Mouse (Mus musculus) heart, embryonic 14.5 days (tissue): ENCODE measurements around the gene 9130019O22Rik. TPM values are rescaled to one million over a fixed set of nuclear protein-coding genes. Genes with fewer than 3 reads are reported as not detected.

ENCODE experiments used
- ATAC-seq: fragments of 200-750 bp; cut with Nextera tagmentation; 2 replicates; pipeline ENCODE4 v1.8.0; 2017; ENCODE audit warnings: low read depth, moderate TSS enrichment; ENCODE audit not compliant: insufficient number of reproducible peaks, insufficient read depth, low FRiP score
- H3K27ac ChIP-seq, 2 experiments: fragments of 200-500 bp in 1 of 2; fragments of 300-500 bp in 1 of 2; sonication (generic) in 1 of 2; replicated peaks in 1 of 2; 2 replicates each; pipeline ENCODE4 v1.5.1; 2012 to 2014; ENCODE audit warnings: low read depth in 2 of 2, low read length in 2 of 2, control low read depth in 1 of 2, mild to moderate bottlenecking in 1 of 2, mixed read lengths in 1 of 2; ENCODE audit not compliant: control insufficient read depth in 1 of 2, insufficient read depth in 1 of 2
- H3K27me3 ChIP-seq: fragments of 300-500 bp; sonication (generic); 2 replicates; pipeline ENCODE4 v1.6.1; 2014; ENCODE audit warnings: mild to moderate bottlenecking, low read length, control low read depth; ENCODE audit not compliant: control insufficient read depth, insufficient read depth
- H3K36me3 ChIP-seq: fragments of 300-500 bp; sonication (generic); 2 replicates; pipeline ENCODE4 v1.6.1; 2014; ENCODE audit warnings: mild to moderate bottlenecking, control low read depth, low read length, mixed read lengths; ENCODE audit not compliant: control insufficient read depth, insufficient read depth
- H3K4me1 ChIP-seq, 2 experiments: fragments of 200-500 bp in 1 of 2; fragments of 300-500 bp in 1 of 2; sonication (generic) in 1 of 2; 2 replicates each; pipeline ENCODE4 v1.6.1; 2012 to 2014; ENCODE audit warnings: low read length in 2 of 2, control low read depth in 1 of 2, mixed read lengths in 1 of 2; ENCODE audit not compliant: control insufficient read depth in 2 of 2, insufficient read depth in 2 of 2
- H3K4me2 ChIP-seq: fragments of 300-500 bp; sonication (generic); 2 replicates; pipeline ENCODE4 v1.6.1; 2014; ENCODE audit warnings: mild to moderate bottlenecking, low read length
- H3K4me3 ChIP-seq, 2 experiments: fragments of 200-500 bp in 1 of 2; fragments of 300-500 bp in 1 of 2; sonication (generic) in 1 of 2; 2 replicates each; pipeline ENCODE4 v1.5.1; 2012 to 2014; ENCODE audit warnings: low read length in 2 of 2, mild to moderate bottlenecking in 2 of 2, control low read depth in 1 of 2, low read depth in 1 of 2, moderate library complexity in 1 of 2; ENCODE audit not compliant: control insufficient read depth in 1 of 2, insufficient read depth in 1 of 2
- H3K9ac ChIP-seq: fragments of 300-500 bp; sonication (generic); 2 replicates; pipeline ENCODE4 v1.6.1; 2014; ENCODE audit warnings: mild to moderate bottlenecking, low read length
- H3K9me3 ChIP-seq: fragments of 300-500 bp; sonication (generic); 2 replicates; pipeline ENCODE4 v1.6.1; 2016; ENCODE audit warnings: low read length, control low read depth; ENCODE audit not compliant: control insufficient read depth
- WGBS: fragments of 180-500 bp; shearing (Covaris S2); extraction: QIAGEN DNeasy Blood & Tissue Kit; methylation state at CpG from one replicate; pipeline ENCODE4 v1.1.7; 2014; 5-methylcytosine and 5-hydroxymethylcytosine counted together
- polyA plus RNA-seq: library from polyadenylated mRNA; unstranded; fragments of >200 nt; fragmentation: Nextera tagmentation; extraction: Ambion mirVana; gene quantifications from 2 replicates; pipeline ENCODE4 v1.2.1, GENCODE M21; 2014

The 9130019O22Rik gene
- polyA plus RNA-seq, 1 experiment from 2014 or later: 4.5 TPM

DNA sequence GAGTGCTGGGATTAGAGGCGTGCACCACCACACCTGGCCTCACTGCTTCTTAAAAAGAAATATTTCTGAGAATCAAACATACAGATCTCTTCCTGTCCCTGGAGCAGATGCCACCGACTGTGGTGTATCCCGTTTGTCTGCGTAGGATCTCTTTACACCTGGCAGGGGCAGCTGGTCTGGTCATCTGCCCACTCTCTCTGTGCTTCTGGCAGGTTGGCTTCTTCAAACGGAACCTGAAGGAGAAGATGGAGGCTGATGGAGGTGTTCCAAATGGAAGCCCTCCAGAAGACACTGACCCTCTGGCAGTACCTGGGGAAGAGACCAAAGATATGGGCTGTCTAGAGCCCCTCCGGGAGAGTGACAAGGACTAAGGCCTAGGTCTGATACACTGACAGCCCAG is 53.7 kb downstream of the 9130019O22Rik start:
- no peaks in the 10 kb centered on the region for H3K36me3 ChIP-seq
- WGBS: 67% methylated on average over 6 of the region's 6 CpGs
- H3K9ac ChIP-seq: no peak overlapping the region
- no peak overlapping the region for H3K4me3 ChIP-seq
- no peak overlapping the region for H3K4me2 ChIP-seq
- H3K27ac ChIP-seq: no peak overlapping the region
- no peaks in the 10 kb centered on the region for H3K9me3 ChIP-seq
- ATAC-seq: no peak
- no peaks in the 10 kb centered on the region for H3K4me1 ChIP-seq
- H3K27me3 ChIP-seq: no peaks in the 10 kb centered on the region

Other genes with a start within 250 kb of the 9130019O22Rik start
- 0.12 and 0.22 TPM in 2 replicates for gene Spn, start 249.3 kb downstream of the 9130019O22Rik start, polyA plus RNA-seq
- gene Cd2bp2, start 191.1 kb downstream of the 9130019O22Rik start, polyA plus RNA-seq: 33.7 and 34.8 TPM in 2 replicates
- 20.2 and 21.2 TPM in 2 replicates for gene Tbc1d10b, start 178.7 kb downstream of the 9130019O22Rik start, polyA plus RNA-seq
- 11.7 and 14.9 TPM in 2 replicates for gene Mylpf, start 178.3 kb downstream of the 9130019O22Rik start, polyA plus RNA-seq
- 9.9 and 11.4 TPM in 2 replicates for gene Zfp553, start 154.1 kb downstream of the 9130019O22Rik start, polyA plus RNA-seq
- gene Sept1, start 154.0 kb downstream of the 9130019O22Rik start, polyA plus RNA-seq: 22.2 and 25.3 TPM in 2 replicates
- 26.8 and 31.4 TPM in 2 replicates for gene Zfp771, start 142.9 kb downstream of the 9130019O22Rik start, polyA plus RNA-seq
- gene Dctpp1, start 126.5 kb downstream of the 9130019O22Rik start, polyA plus RNA-seq: 168 and 172 TPM in 2 replicates
- gene Sephs2, start 113.1 kb downstream of the 9130019O22Rik start, polyA plus RNA-seq: 69.5 and 74.6 TPM in 2 replicates
- gene Itgal, start 90.9 kb downstream of the 9130019O22Rik start, polyA plus RNA-seq: 1.2 and 1.5 TPM in 2 replicates
- gene Zfp768, start 41.6 kb downstream of the 9130019O22Rik start, polyA plus RNA-seq: 5.6 TPM in 2 replicates
- gene Zfp747, start 11.1 kb downstream of the 9130019O22Rik start, polyA plus RNA-seq: 4.7 TPM in 2 replicates
- 3.8 and 4.6 TPM in 2 replicates for gene E430018J23Rik, start 6.5 kb upstream of the 9130019O22Rik start, polyA plus RNA-seq
- gene Zfp764, start 19.7 kb upstream of the 9130019O22Rik start, polyA plus RNA-seq: 5.8 and 6.4 TPM in 2 replicates
- 16.4 and 18.4 TPM in 2 replicates for gene Zfp688, start 34.9 kb upstream of the 9130019O22Rik start, polyA plus RNA-seq
- 4.0 and 4.9 TPM in 2 replicates for gene Zfp689, start 62.0 kb upstream of the 9130019O22Rik start, polyA plus RNA-seq
- 31.5 and 37.5 TPM in 2 replicates for gene Prr14, start 72.4 kb upstream of the 9130019O22Rik start, polyA plus RNA-seq
- 9.9 and 10.4 TPM in 2 replicates for gene Fbrs, start 92.0 kb upstream of the 9130019O22Rik start, polyA plus RNA-seq
- 40.1 and 40.4 TPM in 2 replicates for gene Srcap, start 124.8 kb upstream of the 9130019O22Rik start, polyA plus RNA-seq
- 10.3 and 11.3 TPM in 2 replicates for gene Gm42715, start 132.4 kb upstream of the 9130019O22Rik start, polyA plus RNA-seq
- gene Tmem265, start 174.2 kb upstream of the 9130019O22Rik start, polyA plus RNA-seq: 1.9 and 2.1 TPM in 2 replicates
- gene Phkg2, start 186.2 kb upstream of the 9130019O22Rik start, polyA plus RNA-seq: 34.3 and 38.7 TPM in 2 replicates
- 10.1 and 12.7 TPM in 2 replicates for gene Ccdc189, start 201.4 kb upstream of the 9130019O22Rik start, polyA plus RNA-seq
- gene Rnf40, start 201.6 kb upstream of the 9130019O22Rik start, polyA plus RNA-seq: 24.1 and 25.8 TPM in 2 replicates
- gene Zfp629, start 228.6 kb upstream of the 9130019O22Rik start, polyA plus RNA-seq: 10.7 and 12.3 TPM in 2 replicates